Mouse (Mus musculus): ENCODE results near the gene Ivd. TPM values are rescaled to one million over a fixed set of nuclear protein-coding genes. Genes with fewer than 3 reads are reported as not detected.

Gene Ivd
- polyA plus RNA-seq, 1 experiment from 2014 or later: 36.8 TPM

DNA sequence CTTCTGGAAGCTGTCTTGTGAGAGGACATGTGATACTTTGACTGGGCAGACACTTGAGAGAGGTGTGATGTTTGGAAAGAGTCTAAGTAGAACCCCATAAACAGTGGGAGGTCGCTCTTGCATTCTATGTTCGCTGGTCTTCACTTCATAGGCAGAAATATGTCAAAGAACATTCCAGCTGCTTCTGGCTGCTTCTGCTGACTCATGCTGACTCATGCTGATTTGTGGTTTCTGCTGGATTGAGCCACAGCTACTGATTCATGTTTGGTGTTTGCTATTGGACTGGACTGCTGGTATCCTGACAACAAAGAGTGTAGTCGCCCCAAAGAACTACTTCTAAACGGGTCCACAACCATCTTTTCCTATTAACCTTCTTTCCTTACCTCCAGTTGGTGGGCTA is 20.0 kb upstream of the Ivd start:
- in situ Hi-C loops (cut with MboI; ENCODE audit: low pct_unique_long_range_greater_than_20kb): no loop called here
- peak; percentile 60 for ATAC-seq
- CTCF ChIA-PET: interaction anchor here (1.0 kb wide), 1 partner anchor 16 kb away, joined by 3 read pairs; no protein-coding TSS in a partner anchor
- POLR2A ChIA-PET: interaction anchor here (0.6 to 0.8 kb wide), 2 partner anchors 20 to 80 kb away, joined by 3 to 4 read pairs; partner anchors contain the start of gene Ivd
- TF ChIP-seq CTCF (IDR thresholded peaks at IDR 0.05): no peak
- peak; percentile 86 for DNase-seq (ENCODE audit: low read depth, low spot score)
- H3K27me3 ChIP-seq: no peaks in the 10 kb centered on the region

GRCm38 (mm10) chr2:118844427-118844826 is 17.3 kb upstream of the Ivd start:
- no peak for TF ChIP-seq CTCF (IDR thresholded peaks at IDR 0.05)
- DNase-seq (ENCODE audit: low read depth, low spot score) (no peak), ATAC-seq (no peak)
- no peaks in the 10 kb centered on the region for H3K27me3 ChIP-seq
- ChIA-PET CTCF (interaction anchor here (1.7 kb wide), 1 partner anchor 13 kb away, joined by 6 read pairs; no protein-coding TSS in a partner anchor), POLR2A (no interaction called here)
- in situ Hi-C loops (cut with MboI; ENCODE audit: low pct_unique_long_range_greater_than_20kb): no loop called here

GRCm38 (mm10) chr2:118846246-118846645 is 15.5 kb upstream of the Ivd start:
- POLR2A ChIA-PET: no interaction called here
- no peak for TF ChIP-seq CTCF (IDR thresholded peaks at IDR 0.05)
- CTCF ChIA-PET: no interaction called here
- in situ Hi-C loops (cut with MboI; ENCODE audit: low pct_unique_long_range_greater_than_20kb): no loop called here
- ATAC-seq (no peak), DNase-seq (ENCODE audit: low read depth, low spot score) (no peak)
- H3K27me3 ChIP-seq: no peaks in the 10 kb centered on the region

GRCm38 (mm10) chr2:118851756-118852155 is 10.0 kb upstream of the Ivd start:
- H3K27me3 ChIP-seq: no peaks in the 10 kb centered on the region
- no peak for TF ChIP-seq CTCF (IDR thresholded peaks at IDR 0.05)
- in situ Hi-C loops (cut with MboI; ENCODE audit: low pct_unique_long_range_greater_than_20kb): no loop called here
- CTCF ChIA-PET: interaction anchor here (1.2 kb wide), 1 partner anchor 35 kb away, joined by 4 read pairs; no protein-coding TSS in a partner anchor
- DNase-seq (ENCODE audit: low read depth, low spot score) (no peak), ATAC-seq (no peak)
- POLR2A ChIA-PET: interaction anchor here (0.6 kb wide), 1 partner anchor 13 kb away, joined by 3 read pairs; no protein-coding TSS in a partner anchor

- no peak for TF ChIP-seq CTCF (IDR thresholded peaks at IDR 0.05)
- in situ Hi-C loops (cut with MboI; ENCODE audit: low pct_unique_long_range_greater_than_20kb): no loop called here
- POLR2A ChIA-PET: interaction anchor here (0.6 to 1.2 kb wide), 3 partner anchors 21 to 116 kb away, joined by 3 to 6 read pairs (median 4); no protein-coding TSS in a partner anchor
Observed at GRCm38 (mm10) chr2:118862340-118862675, 554 bp downstream of the Ivd start.

GRCm38 (mm10) chr2:118870601-118871000 is 8.8 kb downstream of the Ivd start:
- DNase-seq (ENCODE audit: low read depth, low spot score) (no peak), ATAC-seq (no peak)
- ChIA-PET POLR2A (no interaction called here), CTCF (no interaction called here)
- in situ Hi-C loops (cut with MboI; ENCODE audit: low pct_unique_long_range_greater_than_20kb): no loop called here
- no peaks in the 10 kb centered on the region for H3K27me3 ChIP-seq
- TF ChIP-seq CTCF (IDR thresholded peaks at IDR 0.05): no peak

More at GRCm38 (mm10) chr2:118862340-118862675, 554 bp downstream of the Ivd start:
- ATAC-seq (no peak), DNase-seq (ENCODE audit: low read depth, low spot score) (no peak)
- no peaks in the 10 kb centered on the region for H3K27me3 ChIP-seq
- CTCF ChIA-PET: interaction anchor here (0.9 kb wide), 1 partner anchor 48 kb away, joined by 3 read pairs; the partner anchor contains the start of gene Knstrn

GRCm38 (mm10) chr2:118871032-118871431 is 9.3 kb downstream of the Ivd start:
- DNase-seq (ENCODE audit: low read depth, low spot score) (no peak), ATAC-seq (no peak)
- ChIA-PET CTCF (no interaction called here), POLR2A (no interaction called here)
- no peak for TF ChIP-seq CTCF (IDR thresholded peaks at IDR 0.05)
- in situ Hi-C loops (cut with MboI; ENCODE audit: low pct_unique_long_range_greater_than_20kb): no loop called here
- no peaks in the 10 kb centered on the region for H3K27me3 ChIP-seq

DNA sequence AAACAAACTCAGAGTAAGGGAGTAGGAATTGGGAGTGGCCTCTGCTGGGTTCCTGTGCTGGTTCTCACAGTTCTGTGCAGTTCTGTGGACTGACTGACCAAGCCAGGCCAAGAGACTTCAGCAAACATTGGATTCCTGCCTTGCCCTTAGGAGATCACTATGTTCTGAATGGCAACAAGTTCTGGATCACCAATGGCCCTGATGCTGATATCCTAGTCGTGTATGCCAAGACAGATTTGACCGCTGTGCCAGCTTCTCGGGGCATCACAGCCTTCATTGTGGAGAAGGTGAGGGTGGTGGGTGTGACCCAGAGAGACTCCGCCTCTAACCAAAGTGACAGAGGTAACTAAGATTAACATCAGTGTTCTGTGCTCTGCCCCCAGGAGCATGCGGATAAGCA is 11.3 kb downstream of the Ivd start:
- DNase-seq (ENCODE audit: low read depth, low spot score) (no peak), ATAC-seq (no peak)
- no peaks in the 10 kb centered on the region for H3K27me3 ChIP-seq
- CTCF ChIA-PET: no interaction called here
- TF ChIP-seq CTCF (IDR thresholded peaks at IDR 0.05): no peak
- POLR2A ChIA-PET: no interaction called here
- in situ Hi-C loops (cut with MboI; ENCODE audit: low pct_unique_long_range_greater_than_20kb): no loop called here

DNA sequence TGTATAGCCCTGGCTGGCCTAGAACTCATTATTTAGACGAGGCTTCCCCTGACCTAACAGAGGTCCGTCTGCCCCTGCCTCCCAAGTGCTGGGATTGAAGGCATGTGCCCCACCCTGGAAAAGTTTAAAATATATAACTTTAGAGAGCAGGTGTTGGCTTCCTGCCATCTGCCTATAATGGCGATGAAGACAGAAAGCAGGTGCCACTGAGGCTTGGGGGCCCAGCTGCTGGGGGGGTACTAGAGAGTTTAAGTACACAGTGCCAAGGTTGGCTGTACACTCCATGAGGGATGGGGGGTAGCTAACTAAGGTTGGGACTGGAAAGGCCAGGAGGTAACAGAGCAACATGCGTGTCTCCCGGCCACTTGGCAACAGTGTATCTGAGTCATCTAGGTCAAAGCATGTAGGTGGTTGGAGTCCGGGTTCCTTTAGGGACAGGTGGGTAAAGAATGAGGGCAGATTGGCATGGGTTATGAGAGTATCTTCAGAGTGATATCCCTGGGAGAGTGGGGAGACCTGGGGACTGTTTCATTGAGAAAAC is 12.2 kb downstream of the Ivd start:
- in situ Hi-C loops (cut with MboI; ENCODE audit: low pct_unique_long_range_greater_than_20kb): no loop called here
- DNase-seq (ENCODE audit: low read depth, low spot score): no peak
- no peak for TF ChIP-seq CTCF (IDR thresholded peaks at IDR 0.05)
- no peak for ATAC-seq
- no peaks in the 10 kb centered on the region for H3K27me3 ChIP-seq
- ChIA-PET CTCF (no interaction called here), POLR2A (no interaction called here)

- H3K27me3 ChIP-seq: no peaks in the 10 kb centered on the region
- ChIA-PET POLR2A (interaction anchor here (0.6 kb wide), 1 partner anchor 109 kb away, joined by 5 read pairs; no protein-coding TSS in a partner anchor), CTCF (no interaction called here)
- DNase-seq (ENCODE audit: low read depth, low spot score) (no peak), ATAC-seq (no peak)
- in situ Hi-C loops (cut with MboI; ENCODE audit: low pct_unique_long_range_greater_than_20kb): loop anchor here (25.0 kb wide), 1 partner anchor 388 kb away; the partner anchor contains the start of gene Srp14
- no peak for TF ChIP-seq CTCF (IDR thresholded peaks at IDR 0.05)
Observed at GRCm38 (mm10) chr2:118875316-118875715, 13.6 kb downstream of the Ivd start.

- TF ChIP-seq CTCF (IDR thresholded peaks at IDR 0.05): no peak
- ATAC-seq (peak; percentile 63), DNase-seq (ENCODE audit: low read depth, low spot score) (no peak)
- CTCF ChIA-PET: interaction anchor here (1.0 kb wide), 2 partner anchors 56 to 112 kb away, joined by 3 read pairs; no protein-coding TSS in a partner anchor
- no peaks in the 10 kb centered on the region for H3K27me3 ChIP-seq
- in situ Hi-C loops (cut with MboI; ENCODE audit: low pct_unique_long_range_greater_than_20kb): loop anchor here (25.0 kb wide), 1 partner anchor 389 kb away; the partner anchor contains the start of gene Srp14
- POLR2A ChIA-PET: interaction anchor here (1.0 kb wide), 1 partner anchor 37 kb away, joined by 3 read pairs; no protein-coding TSS in a partner anchor
Observed at GRCm38 (mm10) chr2:118876453-118876852, 14.7 kb downstream of the Ivd start.

Data from Patski (cell line).